Mouse (Mus musculus) kidney, postnatal 0 days (tissue): ENCODE results near the gene Pafah2. TPM values are rescaled to one million over a fixed set of nuclear protein-coding genes. Genes with fewer than 3 reads are reported as not detected.
A peak's percentile ranks its signal among the peaks of the same experiment; 100 is the strongest.

Experiments
- ATAC-seq: fragments of 200-750 bp; cut with Nextera tagmentation; replicated peaks from 2 replicates; pipeline ENCODE4 v1.8.0; 2017; ENCODE audit warnings: low read depth, moderate number of reproducible peaks, moderate TSS enrichment, moderate library complexity; ENCODE audit not compliant: low FRiP score
- DNase-seq: peaks from one replicate; pipeline ENCODE4 v3.0.0-alpha.2; 2016; ENCODE audit warnings: low spot score
- H3K27ac ChIP-seq: fragments of 300-500 bp; sonication (generic); 2 replicates; pipeline ENCODE4 v1.5.1; 2014; ENCODE audit warnings: mild to moderate bottlenecking
- H3K27me3 ChIP-seq: fragments of 300-500 bp; sonication (generic); 2 replicates; pipeline ENCODE4 v1.6.1; 2014; ENCODE audit warnings: low read length, mixed read lengths; ENCODE audit not compliant: insufficient read depth
- H3K36me3 ChIP-seq: fragments of 300-500 bp; sonication (generic); 2 replicates; pipeline ENCODE4 v1.6.1; 2014; ENCODE audit warnings: low read length, mixed read lengths; ENCODE audit not compliant: insufficient read depth
- H3K4me1 ChIP-seq: fragments of 300-500 bp; sonication (generic); replicated peaks from 2 replicates; pipeline ENCODE4 v1.6.1; 2014; ENCODE audit warnings: antibody characterized with exemption, low read length, mixed read lengths; ENCODE audit not compliant: insufficient read depth
- H3K4me2 ChIP-seq: fragments of 300-500 bp; sonication (generic); 2 replicates; pipeline ENCODE4 v1.6.1; 2014; ENCODE audit warnings: mild to moderate bottlenecking, low read length, moderate library complexity, mixed read lengths
- H3K4me3 ChIP-seq: fragments of 300-500 bp; sonication (generic); replicated peaks from 2 replicates; pipeline ENCODE4 v1.5.1; 2014; ENCODE audit warnings: low read depth, low read length
- H3K9ac ChIP-seq: fragments of 300-500 bp; sonication (generic); 2 replicates; pipeline ENCODE4 v1.6.1; 2014; ENCODE audit warnings: low read depth, low read length
- H3K9me3 ChIP-seq: fragments of 300-500 bp; sonication (generic); replicated peaks from 2 replicates; pipeline ENCODE4 v1.6.1; 2016; ENCODE audit warnings: low read length, inconsistent platforms, mixed read lengths
- CTCF ChIP-seq: IDR thresholded peaks from 2 replicates; pipeline ENCODE4 v1.5.1; 2016; ENCODE audit warnings: antibody characterized with exemption, low read depth, mild to moderate bottlenecking, moderate library complexity
- WGBS: fragments of 180-500 bp; shearing (Covaris S2); extraction: QIAGEN DNeasy Blood & Tissue Kit; methylation state at CpG from one replicate; pipeline ENCODE4 v1.1.7; 2014; 5-methylcytosine and 5-hydroxymethylcytosine counted together
- polyA plus RNA-seq: library from polyadenylated mRNA; unstranded; fragments of >200 nt; fragmentation: Nextera tagmentation; extraction: Ambion mirVana; gene quantifications from 2 replicates; pipeline ENCODE4 v1.2.1, GENCODE M21; 2015

The Pafah2 gene
- polyA plus RNA-seq, 1 experiment from 2014 or later = 22.7 TPM

GRCm38 (mm10) chr4:134450392-134451195 lies 54.5 kb downstream of the Pafah2 start:
- Histone ChIP-seq H3K4me1 (0 out of 2 replicates have a peak, but pooled peaks cover 3% of the 10 kb centered on the region), H3K9ac (no peak overlapping the region), H3K27me3 (peaks cover 6% of the 10 kb centered on the region; the same call in 1 of the 2 replicates), H3K4me3 (no peak overlapping the region), H3K4me2 (peak overlapping the region; percentile 35), H3K9me3 (no peaks in the 10 kb centered on the region), H3K27ac (no peak overlapping the region), H3K36me3 (no peaks in the 10 kb centered on the region)
- WGBS = 24% methylated on average over 20 of the region's 20 CpGs
- ATAC-seq (no peak), DNase-seq (peak; percentile 28)
- TF ChIP-seq CTCF = no peak

DNA sequence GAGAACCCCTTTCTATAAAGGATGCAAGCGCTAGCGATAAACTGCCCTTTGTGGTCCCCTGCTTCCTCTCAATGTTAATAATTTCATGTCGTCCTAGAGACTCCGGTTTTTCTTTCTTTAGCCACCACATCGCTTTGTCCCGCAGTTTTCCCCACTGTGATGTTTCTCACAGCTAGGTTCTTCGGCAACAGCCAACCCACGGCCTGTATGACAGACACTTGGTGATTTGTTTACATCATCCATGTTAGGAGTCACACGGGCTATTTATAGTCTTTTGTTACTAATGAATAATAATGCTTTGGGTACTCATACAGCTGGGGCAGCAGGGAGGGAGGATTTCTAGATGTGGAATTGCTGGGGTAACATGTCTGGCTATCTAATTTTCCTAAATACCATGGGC lies 55.4 kb downstream of the Pafah2 start:
- Histone ChIP-seq H3K4me3 (no peak overlapping the region), H3K4me1 (0 out of 2 replicates have a peak, but pooled peaks cover 3% of the 10 kb centered on the region), H3K27ac (no peak overlapping the region), H3K9ac (no peak overlapping the region), H3K9me3 (no peaks in the 10 kb centered on the region), H3K36me3 (no peaks in the 10 kb centered on the region), H3K4me2 (no peak overlapping the region), H3K27me3 (peaks cover 6% of the 10 kb centered on the region; the same call in 1 of the 2 replicates)
- ATAC-seq (no peak), DNase-seq (no peak)
- WGBS = 66% methylated on average over 9 of the region's 9 CpGs
- TF ChIP-seq CTCF = no peak

DNA sequence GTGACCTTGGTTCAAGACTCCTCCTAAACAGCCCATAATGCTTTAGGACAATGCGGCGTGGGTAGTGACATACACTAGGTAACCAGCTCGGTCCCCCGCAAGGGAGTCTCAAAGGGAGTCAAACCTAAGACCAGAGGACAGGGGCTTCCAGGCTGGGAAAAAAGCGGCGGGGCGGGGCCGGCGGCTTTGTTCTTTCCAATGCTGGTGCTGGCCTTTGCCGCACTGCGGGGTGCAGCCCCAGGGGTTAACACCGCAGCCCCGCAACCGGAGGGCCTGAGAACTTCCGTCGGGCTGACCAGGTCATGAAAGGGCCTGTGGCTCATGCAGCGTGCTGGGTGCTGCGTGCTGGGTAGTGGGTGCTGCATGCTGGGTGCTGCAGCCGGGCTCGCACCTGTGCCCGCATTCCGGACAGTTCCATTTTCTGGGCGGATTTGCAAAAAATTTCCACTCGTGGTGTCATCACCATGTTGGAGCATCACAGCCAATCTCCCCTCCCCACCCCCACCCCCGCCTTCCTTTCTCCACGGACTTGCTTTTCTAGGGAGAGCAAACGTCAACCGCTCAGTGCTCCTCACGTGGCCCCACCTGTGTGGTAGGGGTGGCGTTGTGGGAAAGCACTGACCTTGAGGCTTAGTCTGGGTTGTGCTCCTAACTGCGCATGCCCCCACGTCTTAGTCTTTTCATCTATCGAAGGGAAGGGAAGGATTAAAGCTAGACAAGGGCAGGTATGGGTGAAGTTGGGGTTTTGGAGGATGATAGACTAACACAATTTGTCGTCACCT lies 57.7 kb downstream of the Pafah2 start:
- ATAC-seq = no peak
- Histone ChIP-seq H3K4me3 (no peak overlapping the region), H3K27me3 (peaks cover 6% of the 10 kb centered on the region; the same call in 1 of the 2 replicates), H3K4me2 (no peak overlapping the region), H3K36me3 (no peaks in the 10 kb centered on the region), H3K9me3 (no peaks in the 10 kb centered on the region), H3K4me1 (0 out of 2 replicates have a peak, but pooled peaks cover 3% of the 10 kb centered on the region), H3K9ac (no peak overlapping the region), H3K27ac (no peak overlapping the region)
- no peak for DNase-seq
- 36% methylated on average over 34 of the region's 34 CpGs for WGBS
- TF ChIP-seq CTCF = no peak

DNA sequence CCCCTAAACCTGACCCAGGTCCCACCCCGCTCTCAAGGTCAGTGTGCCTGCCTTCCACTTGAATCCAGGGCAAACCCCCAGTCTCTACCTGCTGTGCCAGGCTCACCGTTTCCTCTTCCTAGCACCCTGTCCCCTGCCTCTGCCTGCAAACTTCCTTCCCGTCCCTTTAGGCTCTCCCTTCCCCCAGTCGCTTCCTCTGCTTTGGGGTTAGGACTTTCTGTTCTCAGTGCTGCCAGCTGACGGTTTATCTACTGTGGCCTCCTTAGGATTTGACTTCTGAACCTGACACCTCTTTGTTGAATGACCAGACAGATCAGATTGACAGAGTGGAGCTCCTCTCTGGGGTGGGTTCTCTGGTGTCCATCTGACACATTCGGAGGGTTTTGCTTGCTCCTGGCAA lies 59.2 kb downstream of the Pafah2 start:
- 0 out of 2 replicates have a peak overlapping the region, but pooled peaks have one; percentile 38 for H3K27ac ChIP-seq
- no peak for TF ChIP-seq CTCF
- 23% methylated on average over 6 of the region's 6 CpGs for WGBS
- DNase-seq (peak; percentile 48), ATAC-seq (no peak)
- no peak overlapping the region for H3K4me3 ChIP-seq
- H3K36me3 ChIP-seq = no peaks in the 10 kb centered on the region
- peaks cover 6% of the 10 kb centered on the region; the same call in 1 of the 2 replicates for H3K27me3 ChIP-seq
- no peak overlapping the region for H3K4me2 ChIP-seq
- 0 out of 2 replicates have a peak, but pooled peaks cover 3% of the 10 kb centered on the region for H3K4me1 ChIP-seq
- H3K9ac ChIP-seq = no peak overlapping the region
- H3K9me3 ChIP-seq = no peaks in the 10 kb centered on the region

GRCm38 (mm10) chr4:134457130-134457825 lies 61.2 kb downstream of the Pafah2 start:
- no peak overlapping the region for H3K9ac ChIP-seq
- peaks cover 6% of the 10 kb centered on the region; the same call in 1 of the 2 replicates for H3K27me3 ChIP-seq
- no peaks in the 10 kb centered on the region for H3K9me3 ChIP-seq
- whole genome bisulfite sequencing = 49% methylated on average over 7 of the region's 7 CpGs
- H3K36me3 ChIP-seq = no peaks in the 10 kb centered on the region
- TF ChIP-seq CTCF = no peak
- H3K4me1 ChIP-seq = no peaks in the 10 kb centered on the region
- no peak overlapping the region for H3K4me2 ChIP-seq
- ATAC-seq (no peak), DNase-seq (no peak)
- no peak overlapping the region for H3K4me3 ChIP-seq
- H3K27ac ChIP-seq = no peak overlapping the region

GRCm38 (mm10) chr4:134458856-134459255 lies 62.7 kb downstream of the Pafah2 start:
- Histone ChIP-seq H3K36me3 (no peaks in the 10 kb centered on the region), H3K27me3 (peaks cover 2% of the 10 kb centered on the region; the same call in 1 of the 2 replicates), H3K4me1 (no peaks in the 10 kb centered on the region), H3K4me3 (no peak overlapping the region), H3K9ac (no peak overlapping the region), H3K27ac (no peak overlapping the region), H3K4me2 (no peak overlapping the region), H3K9me3 (no peaks in the 10 kb centered on the region)
- ATAC-seq (no peak), DNase-seq (no peak)
- TF ChIP-seq CTCF = no peak
- 71% methylated on average over 5 of the region's 5 CpGs for WGBS
